Mouse (Mus musculus) cerebellum, adult 8-10 months (tissue): ENCODE results near the gene Hnrnpab.
"Not testable (repeated sequence)": the region's sequence is repeated elsewhere in the genome, so short reads cannot be mapped to it uniquely, and the experiment has no call there.

Experiments used
- DNase-seq: peaks from one replicate; pipeline ENCODE4 v3.0.0; 2022

The Hnrnpab gene

DNA sequence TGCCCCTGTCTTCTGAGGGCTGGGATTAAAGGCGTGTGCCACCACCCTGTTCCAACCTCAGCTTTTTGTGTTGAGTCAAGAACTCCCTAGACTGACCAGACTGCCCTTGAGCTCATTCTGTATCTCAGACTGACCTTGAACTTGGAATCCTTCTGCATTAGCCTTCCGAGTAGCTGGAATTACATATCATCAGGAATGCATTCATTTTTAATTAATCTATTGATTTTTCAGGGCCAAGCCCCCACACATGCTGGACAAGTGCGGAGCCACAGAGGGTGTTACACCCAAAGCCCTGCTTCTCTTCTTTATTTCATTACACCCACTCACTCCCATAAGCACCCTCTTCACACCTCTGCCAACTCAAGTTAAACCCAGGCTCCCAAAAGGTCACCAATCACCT is 27.1 kb upstream of the Hnrnpab start:
- DNase-seq, result no peak

DNA sequence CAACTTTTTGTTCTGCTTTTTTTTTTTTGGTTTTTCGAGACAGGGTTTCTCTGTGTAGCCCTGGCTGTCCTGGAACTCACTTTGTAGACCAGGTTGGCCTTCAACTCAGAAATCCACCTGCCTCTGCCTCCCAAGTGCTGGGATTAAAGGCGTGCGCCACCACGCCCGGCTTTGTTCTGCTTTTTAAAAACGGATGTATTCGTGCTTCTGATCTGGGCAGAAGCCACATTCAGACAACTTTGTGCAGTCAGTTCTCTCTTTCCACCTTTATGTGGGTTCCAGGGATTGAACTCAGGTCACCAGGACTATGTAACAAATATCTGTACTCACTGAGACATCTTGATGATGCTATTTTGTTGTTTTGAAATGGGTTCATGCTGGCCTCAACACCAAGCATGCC is 26.6 kb upstream of the Hnrnpab start:
- not testable (repeated sequence) for DNase-seq

DNA sequence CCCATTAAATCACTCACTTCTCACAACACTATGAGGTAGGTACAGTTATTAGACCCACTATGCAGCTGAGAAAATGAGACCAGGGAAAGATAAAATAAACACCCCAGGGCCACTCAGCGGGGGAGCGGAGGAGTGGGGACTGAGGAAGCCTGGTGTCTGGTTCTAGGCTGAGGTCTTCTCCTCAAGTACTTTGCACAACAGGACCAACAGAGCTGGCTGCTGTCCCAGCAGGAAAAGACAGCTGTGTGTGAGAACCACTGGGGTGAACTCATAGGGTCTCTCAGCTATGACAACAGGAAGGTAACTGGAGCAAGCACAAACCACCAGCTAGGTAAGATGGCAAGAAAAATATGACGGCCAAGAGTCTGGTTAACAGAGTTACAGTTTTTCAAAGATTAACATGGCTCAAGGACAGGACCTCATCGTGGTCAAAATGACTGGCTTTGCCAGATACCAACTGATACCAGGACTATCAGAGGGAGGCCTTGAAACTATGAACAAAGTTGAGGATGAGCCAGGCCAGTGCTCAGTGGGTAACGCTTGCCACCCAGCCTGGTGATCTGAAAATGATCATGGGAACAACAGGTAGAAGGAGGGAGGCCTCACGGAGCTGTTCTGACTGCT is 25.6 kb upstream of the Hnrnpab start:
- no peak for DNase-seq

DNA sequence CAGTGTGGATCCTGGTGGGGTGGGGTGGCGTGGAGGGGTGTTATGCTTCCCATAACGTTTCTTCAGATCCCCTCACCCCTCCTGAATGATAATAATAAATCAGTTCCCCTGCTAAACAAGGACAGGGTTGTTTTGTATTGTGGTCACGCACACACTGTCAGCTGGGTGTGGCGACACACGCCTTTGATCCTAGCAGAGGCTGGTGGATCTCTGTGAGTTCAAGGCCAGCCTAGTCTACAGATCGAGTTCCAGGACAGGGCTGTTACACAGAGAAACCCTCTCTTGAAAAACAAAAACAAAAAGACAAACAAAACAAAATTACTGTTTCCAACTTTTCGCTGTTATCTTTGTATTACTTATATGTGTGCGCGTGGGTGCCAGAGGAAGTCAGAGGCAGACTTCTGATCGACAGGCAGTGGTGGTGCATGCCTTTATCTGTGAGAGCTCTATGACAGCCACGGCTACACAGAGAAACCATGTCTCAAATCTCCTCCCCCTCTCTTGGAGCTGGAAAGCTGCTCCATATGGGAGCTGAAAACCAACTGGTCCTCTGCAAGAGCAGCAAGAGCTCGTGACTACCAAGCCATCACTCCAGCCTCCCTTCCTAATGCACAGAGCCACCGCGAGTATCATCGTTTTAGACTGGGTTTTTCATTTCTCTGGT is 23.1 kb upstream of the Hnrnpab start:
- no peak for DNase-seq

DNA sequence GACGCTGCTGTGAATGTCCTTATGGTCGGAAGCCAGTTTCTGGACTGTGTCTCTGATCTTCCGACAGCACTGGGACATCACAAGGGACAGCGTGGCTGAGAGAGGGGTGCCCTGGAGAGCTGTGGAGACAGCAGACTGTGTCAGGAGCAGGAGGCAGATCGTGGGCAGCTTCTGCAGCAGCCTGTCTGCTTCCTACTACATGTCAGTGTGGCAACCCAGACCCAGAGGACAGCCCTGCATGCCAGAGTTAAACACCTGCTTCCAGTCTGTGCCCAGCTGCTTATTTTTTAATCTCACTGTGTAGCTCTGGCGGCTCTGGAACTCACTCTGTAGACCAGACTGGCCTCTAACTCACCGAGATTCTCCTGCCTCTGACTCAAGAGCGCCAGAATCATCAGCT is 21.3 kb upstream of the Hnrnpab start:
- no peak for DNase-seq

DNA sequence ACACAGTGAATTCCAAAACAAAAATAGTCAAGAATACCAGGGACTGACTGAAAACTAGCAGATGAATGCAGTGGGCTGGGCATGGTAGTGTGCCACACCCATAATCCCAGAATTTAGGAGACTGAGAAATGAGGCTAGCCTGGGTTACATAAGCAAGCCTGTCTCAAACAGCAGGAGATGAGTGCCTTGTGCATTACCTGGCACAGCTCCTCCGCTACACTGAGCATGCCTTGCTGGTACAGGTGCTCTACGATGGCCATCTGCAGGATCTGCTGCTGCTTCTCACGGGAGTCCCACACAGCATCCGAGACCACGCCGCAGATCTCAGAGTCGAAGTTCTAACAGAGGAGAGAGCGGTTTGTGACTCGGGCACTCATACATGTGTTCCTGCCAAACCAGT is 20.8 kb upstream of the Hnrnpab start:
- no peak for DNase-seq

DNA sequence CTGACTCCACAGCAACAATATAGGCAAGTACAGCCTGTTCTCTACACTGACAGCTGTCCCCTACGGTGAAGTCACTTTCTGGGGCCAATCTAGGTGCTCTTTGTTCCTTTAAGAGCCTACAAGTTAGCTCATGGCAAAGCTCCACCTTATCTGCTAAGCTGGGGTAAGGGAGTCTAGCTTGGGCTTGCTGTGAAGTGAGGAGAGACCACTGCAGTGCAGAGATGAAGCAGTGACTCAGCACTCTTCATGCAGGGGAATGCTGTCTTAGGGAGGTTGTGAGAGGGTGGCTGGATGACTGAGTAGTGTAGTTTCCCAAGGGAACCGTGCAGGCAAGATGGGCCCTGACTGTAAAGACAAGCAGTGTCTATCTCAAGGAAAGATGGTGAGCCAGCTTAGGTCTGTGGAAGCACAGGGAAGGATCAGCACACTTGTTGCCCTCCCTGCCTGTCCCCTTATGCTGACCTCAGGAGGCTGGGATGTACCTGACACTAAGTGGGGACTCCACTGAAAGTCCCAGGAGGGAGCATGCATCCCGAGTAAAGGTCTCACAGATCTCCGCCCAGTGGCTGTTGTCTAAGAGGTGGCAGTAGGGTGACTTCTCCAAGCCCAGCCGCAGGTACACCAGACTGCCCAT is 18.7 kb upstream of the Hnrnpab start:
- DNase-seq, result no peak

DNA sequence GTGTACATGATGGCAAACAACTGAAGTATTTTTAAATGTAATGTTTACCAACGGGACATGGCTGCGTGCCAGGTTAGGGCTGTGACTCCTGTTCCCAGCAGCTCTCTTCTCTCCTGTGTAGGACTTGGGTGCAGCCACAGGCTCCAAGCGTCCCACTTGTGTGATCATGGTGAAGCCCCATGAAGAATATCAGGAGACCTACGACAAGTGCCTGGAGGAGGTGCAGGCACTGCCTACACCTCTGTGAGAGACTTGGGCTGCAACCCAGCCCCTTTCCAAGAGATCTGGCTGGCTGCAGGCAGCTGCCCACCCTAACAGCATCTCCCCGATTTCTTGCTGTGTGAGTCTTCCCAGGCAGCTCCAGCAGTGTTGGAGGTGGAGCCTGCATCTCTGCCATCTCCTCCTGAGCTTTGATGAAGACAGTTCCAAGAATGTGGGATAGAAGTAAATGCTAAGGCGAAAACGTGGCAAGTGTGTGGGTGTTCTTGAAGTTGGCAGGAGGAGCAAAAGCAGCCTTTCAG is 16.4 kb upstream of the Hnrnpab start:
- no peak for DNase-seq

DNA sequence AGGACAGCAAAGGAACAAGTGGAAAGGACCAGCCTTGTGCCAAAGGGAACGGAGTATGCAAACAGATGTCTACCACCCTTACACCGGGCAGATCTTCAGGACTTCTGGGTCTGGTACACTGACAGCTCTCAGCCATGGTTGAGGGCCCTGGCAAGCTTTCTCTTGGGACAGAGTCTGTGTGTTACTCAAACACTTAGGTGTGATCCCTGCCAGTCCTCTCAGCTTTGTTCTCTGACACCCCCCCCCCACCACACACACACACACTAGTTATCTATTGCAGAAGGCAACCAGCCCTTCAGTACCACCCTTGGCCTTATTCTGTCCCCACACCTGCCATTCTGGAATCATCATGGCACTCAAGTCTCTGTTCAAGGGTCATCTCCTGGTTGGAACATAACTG is 15.1 kb upstream of the Hnrnpab start:
- DNase-seq, result no peak

DNA sequence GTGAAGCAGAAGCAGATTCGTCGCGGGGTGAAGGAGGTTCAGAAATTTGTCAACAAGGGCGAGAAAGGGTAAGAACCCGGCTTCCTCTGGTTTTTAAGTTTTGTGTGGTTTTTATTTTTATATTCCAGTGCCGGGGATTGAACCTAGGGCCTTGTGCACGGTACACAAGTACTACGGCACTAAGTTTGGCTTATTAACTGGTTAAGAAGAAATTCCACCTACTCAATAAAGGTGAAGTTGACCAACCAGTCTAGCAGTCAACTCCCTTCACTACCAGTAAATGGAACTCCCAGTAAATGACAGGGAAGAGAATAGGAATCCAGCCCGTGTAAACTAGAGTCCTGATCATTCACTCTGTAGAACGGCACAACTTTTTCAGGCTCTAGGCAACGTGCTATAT is 13.4 kb upstream of the Hnrnpab start:
- no peak for DNase-seq

DNA sequence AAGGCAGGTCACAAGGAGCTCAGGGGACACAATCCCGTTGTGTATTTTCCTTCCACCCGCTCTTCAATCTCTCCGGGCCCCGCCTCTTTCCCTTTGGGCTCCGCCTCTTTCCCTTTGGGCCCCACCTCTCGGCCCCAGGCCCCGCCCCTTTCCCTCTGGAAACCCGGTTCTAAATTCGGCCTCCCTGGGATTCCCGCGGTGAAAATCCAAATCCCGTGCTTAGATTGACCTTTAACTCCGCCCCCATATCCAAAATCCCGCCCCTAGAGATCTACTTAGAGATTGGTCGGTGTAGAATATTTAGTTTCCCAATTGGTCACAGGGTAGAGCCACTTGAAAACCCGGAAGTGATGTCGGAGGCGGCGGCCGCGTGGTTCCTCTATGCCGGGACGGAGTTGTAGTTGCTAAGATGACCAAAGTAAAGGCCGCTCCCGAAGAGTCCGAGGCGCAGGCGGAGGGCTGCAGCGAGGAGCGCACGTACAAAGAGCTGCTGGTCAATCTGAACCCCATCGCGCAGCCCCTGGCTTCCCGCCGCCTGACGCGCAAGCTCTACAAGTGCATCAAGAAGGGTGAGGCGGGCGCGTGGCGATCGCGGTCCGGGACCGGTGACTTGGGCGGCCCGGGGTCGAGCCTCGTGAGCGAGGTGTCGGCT is 12.9 kb upstream of the Hnrnpab start, which contains the start of gene Nhp2:
Nhp2 (plus strand) TSS at position 327 of the 652 bp plus-strand sequence.
- peak; percentile 92 for DNase-seq

DNA sequence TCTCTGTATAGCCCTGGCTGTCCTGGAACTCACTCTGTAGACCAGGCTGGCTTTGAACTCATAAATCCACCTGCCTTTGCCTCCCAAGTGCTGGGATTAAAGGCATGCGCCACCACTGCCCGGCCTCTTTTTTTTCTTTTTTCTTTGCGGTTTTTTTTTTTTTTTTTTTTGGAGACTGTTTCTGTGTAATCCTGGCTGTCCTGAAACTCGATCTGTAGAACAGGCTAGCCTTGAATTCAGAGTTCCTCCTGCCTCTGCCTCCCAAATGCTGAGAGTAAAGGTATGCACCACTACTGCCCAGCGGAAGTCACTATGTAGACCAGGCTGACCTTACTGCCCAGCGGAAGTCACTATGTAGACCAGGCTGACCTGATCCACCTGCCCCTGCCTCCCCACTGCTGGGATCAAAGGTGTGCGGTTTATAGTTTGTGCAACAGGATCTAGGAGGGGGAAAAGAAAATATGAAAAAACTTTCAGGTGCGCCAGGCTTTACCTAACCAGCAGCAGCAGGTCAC is 12.3 kb upstream of the Hnrnpab start:
- no peak for DNase-seq

DNA sequence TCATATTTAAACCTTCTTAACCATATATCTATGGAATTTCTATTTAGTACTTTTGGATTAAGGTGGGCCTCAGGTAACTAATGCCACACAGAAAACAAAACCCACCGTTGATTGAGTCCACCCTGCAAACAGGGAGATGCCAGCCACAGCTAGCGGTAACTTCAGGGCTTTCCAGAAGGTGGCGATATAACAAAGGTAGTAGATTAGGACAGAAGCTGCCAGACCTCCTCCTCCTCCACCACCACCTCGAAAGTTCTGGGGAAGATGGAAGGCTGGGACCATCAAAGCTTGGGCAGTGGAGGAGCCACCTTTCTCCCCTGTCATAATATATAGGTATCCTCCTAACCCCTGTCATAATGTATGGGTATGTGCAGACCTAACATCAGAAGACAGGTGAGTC is 11.0 kb upstream of the Hnrnpab start:
- peak; percentile 70 for DNase-seq

DNA sequence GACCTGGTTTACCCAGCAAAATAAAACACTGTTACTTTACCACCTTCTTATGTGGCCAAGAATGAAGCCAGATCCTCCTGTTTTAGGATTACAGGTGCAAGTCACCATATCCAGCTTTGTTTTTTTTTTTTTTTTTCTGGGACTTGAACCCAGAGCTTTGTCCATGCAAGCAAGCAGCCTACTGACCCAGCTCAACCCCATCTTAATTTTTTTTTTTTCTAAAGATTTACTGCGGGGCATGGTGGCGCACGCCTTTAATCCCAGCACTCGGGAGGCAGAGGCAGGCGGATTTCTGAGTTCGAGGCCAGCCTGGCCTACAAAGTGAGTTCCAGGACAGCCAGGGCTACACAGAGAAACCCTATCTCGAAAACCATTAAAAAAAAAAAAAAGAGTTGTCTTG is 9.5 kb upstream of the Hnrnpab start:
- not testable (repeated sequence) for DNase-seq

DNA sequence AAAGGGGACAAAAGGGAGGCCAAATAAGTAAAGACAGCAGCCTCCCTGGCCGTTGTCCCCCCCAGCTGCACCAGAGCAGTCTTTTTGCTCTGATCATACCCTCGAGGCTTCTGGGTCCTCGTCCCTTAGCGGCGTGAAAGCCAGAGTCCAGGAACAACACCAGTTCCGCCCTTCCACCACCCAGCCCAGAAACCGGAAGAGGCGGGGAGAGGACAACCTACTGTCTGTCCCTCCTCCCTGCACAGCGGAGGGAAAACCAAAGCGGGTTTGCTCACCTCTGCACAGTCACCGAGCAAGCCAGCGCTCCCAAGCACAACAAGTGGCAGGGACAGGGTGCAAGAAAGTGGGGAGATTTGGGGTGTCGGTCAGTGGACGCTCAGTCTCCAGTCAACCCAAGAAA is 9.0 kb upstream of the Hnrnpab start:
- DNase-seq, result no peak

DNA sequence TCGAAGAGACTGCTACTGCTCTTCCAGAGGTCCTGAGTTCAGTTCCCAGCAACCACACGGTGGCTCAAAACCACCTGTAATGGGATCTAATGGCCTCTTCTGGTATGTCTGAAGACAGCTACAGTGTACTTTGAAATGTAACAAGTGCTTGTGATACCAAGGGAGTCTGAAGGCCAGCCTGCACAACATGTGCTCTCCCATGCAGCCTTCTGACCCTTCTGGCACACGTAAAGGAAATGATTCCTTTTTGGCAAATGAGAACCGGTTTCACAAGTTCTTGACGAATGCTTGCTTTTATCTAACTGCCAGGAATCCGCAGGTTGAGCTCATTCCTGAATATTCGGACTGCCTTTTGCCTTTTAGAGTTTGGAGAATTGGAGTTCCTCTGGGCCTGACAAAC is 8.5 kb upstream of the Hnrnpab start:
- no peak for DNase-seq

DNA sequence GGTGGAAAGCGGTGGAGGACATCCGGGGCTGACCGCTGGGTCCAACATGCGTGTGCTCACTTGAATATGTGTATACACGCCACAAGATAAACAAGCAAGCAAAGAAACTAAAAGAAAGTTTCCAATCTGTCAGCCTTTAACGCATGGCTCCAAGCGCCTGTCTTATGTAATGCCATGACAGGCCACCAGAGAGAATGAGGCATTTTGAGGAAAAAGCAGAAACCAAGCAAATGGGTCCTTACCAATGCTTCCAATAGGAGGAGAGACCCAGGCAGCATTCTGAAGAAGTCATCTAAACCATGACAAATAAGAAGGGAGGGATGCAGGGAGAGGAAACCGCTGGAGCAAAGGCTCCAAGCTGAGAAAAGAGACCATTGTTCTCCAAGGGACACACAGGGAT is 7.6 kb upstream of the Hnrnpab start:
- DNase-seq, result no peak

DNA sequence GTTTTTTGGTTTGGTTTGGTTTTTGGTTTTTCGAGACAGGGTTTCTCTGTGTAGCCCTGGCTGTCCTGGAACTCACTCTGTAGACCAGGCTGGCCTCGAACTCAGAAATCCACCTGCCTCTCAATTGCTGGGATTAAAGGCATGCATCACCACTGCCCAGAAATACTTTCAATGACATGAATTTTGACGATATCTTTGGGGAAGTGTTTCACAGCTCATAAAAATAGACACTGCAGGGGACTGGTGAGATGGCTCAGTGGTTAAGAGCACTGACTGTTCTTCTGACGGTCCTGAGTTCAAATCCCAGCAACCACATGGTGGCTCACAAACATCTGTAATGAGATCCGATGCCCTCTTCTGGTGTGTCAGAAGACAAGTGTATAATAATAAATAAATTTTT is 3.3 kb upstream of the Hnrnpab start:
- DNase-seq, result not testable (repeated sequence)

DNA sequence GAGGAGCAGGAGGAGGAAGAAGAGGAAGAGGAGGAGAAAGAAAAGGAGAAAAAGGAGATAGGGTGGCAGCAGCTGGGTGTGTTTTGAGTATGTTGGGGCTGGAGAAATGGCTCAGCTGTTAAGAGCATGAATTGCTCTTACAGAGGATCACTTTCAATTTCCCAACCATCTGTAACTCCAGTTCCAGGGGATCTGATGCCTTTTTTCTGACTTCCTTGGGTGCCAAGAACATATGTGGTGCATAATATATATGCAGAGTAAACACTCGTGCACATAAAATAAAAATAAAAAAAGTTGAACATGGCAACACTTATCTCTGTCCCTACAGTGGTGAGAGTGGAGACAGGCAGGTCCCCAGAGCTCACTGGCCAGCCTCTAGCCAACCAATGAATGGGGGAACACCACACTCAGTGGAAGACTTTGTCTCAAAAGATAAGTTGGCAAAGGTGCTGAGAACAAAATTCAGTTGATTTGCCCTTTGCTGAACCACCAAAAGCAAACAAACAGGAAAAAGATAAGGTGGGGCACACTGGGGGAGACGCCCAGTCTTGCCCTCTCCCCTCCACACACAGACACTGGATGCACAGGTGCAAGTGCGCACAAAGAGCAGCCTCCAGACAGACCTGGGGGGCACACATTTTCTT is 2.7 kb upstream of the Hnrnpab start:
- DNase-seq, result no peak

DNA sequence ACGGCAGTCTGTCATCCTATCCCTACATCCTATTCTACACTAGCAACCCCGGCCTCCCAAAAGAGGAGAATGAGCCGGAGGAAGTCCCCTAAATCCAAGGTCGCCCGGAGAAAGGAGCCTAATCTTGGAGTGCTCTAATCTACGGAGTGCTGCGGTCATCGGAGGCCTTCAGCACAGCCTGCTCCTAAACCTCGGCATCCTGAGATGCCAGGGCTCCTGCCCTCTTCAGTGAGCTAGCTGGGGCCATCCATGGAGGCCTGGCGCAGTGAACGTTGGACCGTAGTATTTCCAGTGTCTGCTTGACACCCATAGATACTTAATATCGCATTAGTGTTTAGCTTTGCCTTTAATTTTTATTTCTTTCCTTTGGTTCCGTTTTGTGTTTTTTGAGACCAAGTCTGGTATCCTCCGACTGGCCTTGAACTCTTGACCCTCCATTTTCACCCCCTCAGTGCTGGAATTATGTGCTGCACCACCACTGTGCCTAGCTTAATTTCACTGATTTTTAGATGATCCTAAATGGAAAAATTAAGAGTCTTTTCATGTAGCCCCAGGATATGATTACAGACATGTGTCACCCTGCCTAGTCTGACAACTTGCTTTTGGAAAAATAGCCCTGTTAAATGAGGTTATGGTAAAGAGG is 570 bp upstream of the Hnrnpab start:
- no peak for DNase-seq

DNA sequence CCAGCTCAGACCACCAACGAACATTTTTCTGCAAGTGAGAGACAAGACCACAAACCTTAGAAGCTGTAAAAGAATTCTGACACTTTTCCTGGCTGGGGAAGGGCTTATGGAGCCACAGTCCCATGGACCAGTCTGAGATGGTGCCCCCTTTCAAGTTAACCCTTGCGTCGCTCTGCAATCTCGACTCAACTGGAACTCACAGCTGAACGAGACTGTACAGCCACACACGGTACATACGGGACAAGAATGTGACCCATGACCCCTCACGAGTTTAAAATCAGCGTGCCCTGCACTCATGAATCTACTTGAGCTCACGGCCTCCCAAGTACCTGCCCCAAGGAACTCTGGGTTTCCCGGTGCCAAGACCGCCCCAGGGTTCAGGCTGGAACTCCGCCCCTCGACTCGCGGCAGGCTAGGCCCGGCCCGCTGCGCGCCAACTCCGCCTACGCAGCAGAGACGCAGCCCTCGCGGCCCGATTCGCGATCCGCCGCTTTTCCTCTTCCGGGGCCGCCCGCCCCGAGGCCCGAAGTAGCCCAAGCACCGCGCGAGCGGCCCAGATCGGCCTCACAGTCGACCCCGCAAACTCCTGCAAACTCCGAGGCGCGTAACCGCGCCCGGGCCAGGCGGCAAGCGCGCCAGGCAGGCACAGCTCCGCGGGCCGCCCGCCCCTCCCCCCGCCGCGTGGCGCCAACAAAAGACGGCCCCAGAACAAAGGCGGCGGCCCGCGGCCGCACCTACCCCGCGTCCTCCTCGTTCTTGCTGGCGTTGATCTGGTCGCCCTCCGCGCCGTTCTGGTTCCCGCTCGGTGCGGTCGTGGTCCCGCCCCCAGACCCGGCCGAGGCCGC is 823 bp downstream of the Hnrnpab start:
- peak; percentile 66 for DNase-seq
